15 mouse cellular contexts compared by ENCODE assay signal in the genomic region with DNA sequence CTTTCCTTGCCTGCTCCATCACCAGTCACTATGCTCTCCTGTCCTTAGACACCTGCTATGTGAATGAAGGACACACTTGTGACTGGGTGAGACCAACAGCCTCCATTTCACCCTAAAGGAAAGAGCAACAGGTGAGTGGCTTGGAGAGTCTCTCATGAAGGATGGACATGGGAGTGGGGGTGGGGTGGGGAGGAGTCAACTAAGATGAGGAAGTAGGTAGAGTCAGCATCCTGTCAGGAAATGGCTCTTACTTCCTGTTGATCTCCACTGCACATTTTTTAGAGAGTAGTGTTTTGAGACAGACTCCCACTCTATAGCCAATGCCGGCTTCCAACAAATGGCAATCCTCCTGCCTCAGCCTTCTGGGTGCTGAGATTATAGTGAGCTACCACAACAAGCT. TPM values are rescaled to one million over a fixed set of nuclear protein-coding genes. Genes with fewer than 3 reads are reported as not detected.
DNase-seq lines count a peak whose midpoint lies in the region; ATAC-seq and TF ChIP-seq lines count a peak whose summit lies in the region.
"Had no signal": no experiment of that assay in that cellular context is flagged by ENCODE, and none has a peak within 500 bp of the region (broad histone marks: within the 10 kb centered on the region; RNA-seq: fewer than 3 reads in every experiment).

No protein-coding gene starts in this region.

- H3K9ac ChIP-seq in kidney, embryonic 16.5 days (replicated peaks; ENCODE audit: low read length), result no peak overlapping the region
- H3K9ac ChIP-seq in kidney, embryonic 15.5 days, result no peak overlapping the region

- no peaks in the 10 kb centered on the region for H3K9me3 ChIP-seq in kidney, embryonic 16.5 days (ENCODE audit: low read length)
- H3K9me3 ChIP-seq in kidney, embryonic 15.5 days (replicated peaks), result no peaks in the 10 kb centered on the region
- H3K9me3 ChIP-seq: G1E had no signal

- no peak for TF ChIP-seq CTCF in spleen, adult 2 months (IDR thresholded peaks at IDR 0.05; ENCODE audit: extremely low read depth, insufficient read depth, insufficient read length, insufficient replicate concordance)

- WGBS in spleen, adult 2 months, result 10% methylated on average over 1 of the region's 1 CpGs
- WGBS in kidney, embryonic 16.5 days, result 82% methylated on average over 1 of the region's 1 CpGs
- 83% methylated on average over 1 of the region's 1 CpGs for WGBS in kidney, embryonic 15.5 days

- peaks cover 17% of the 10 kb centered on the region; the same call in 1 of the 2 replicates for H3K4me1 ChIP-seq in spleen, adult 2 months (ENCODE audit: control insufficient read depth, insufficient read depth, insufficient read length)
- no peaks in the 10 kb centered on the region for H3K4me1 ChIP-seq in kidney, embryonic 16.5 days (ENCODE audit: insufficient read depth, low read length)
- no peaks in the 10 kb centered on the region for H3K4me1 ChIP-seq in kidney, embryonic 15.5 days

- no peaks in the 10 kb centered on the region for H3K36me3 ChIP-seq in spleen, adult 2 months (ENCODE audit: control insufficient read depth, insufficient read depth, low read length)
- H3K36me3 ChIP-seq in kidney, embryonic 16.5 days (ENCODE audit: insufficient read depth, low read length), result no peaks in the 10 kb centered on the region
- no peaks in the 10 kb centered on the region for H3K36me3 ChIP-seq in kidney, embryonic 15.5 days
- H3K36me3 ChIP-seq: G1E had no signal

- no peak overlapping the region for H3K4me3 ChIP-seq in spleen, adult 2 months (ENCODE audit: extremely low read depth, insufficient read depth, insufficient read length)
- no peak overlapping the region for H3K4me3 ChIP-seq in kidney, embryonic 16.5 days (ENCODE audit: low read length)
- no peak overlapping the region for H3K4me3 ChIP-seq in kidney, embryonic 15.5 days (replicated peaks)

- H3K27ac ChIP-seq in spleen, adult 2 months (ENCODE audit: insufficient read depth, low read length), result peak overlapping the region; percentile 92
- no peak overlapping the region for H3K27ac ChIP-seq in kidney, embryonic 16.5 days (ENCODE audit: low read length)
- H3K27ac ChIP-seq in kidney, embryonic 15.5 days, result no peak overlapping the region

- no peaks in the 10 kb centered on the region for H3K27me3 ChIP-seq in spleen, adult 2 months (ENCODE audit: control insufficient read depth, insufficient read depth, low read length)
- no peaks in the 10 kb centered on the region for H3K27me3 ChIP-seq in kidney, embryonic 16.5 days (ENCODE audit: insufficient read depth, low read length)
- no peaks in the 10 kb centered on the region for H3K27me3 ChIP-seq in kidney, embryonic 15.5 days

- H3K4me2 ChIP-seq in kidney, embryonic 16.5 days (replicated peaks; ENCODE audit: low read depth, low read length), result no peak overlapping the region
- H3K4me2 ChIP-seq in kidney, embryonic 15.5 days, result no peak overlapping the region

- ATAC-seq in common myeloid progenitor, adult 5-6 weeks (replicated peaks; ENCODE audit: low read depth, poor library complexity, severe bottlenecking), result peak; percentile 47
- peak; percentile 76 for ATAC-seq in monocyte, adult 5-6 weeks (replicated peaks; ENCODE audit: insufficient number of reproducible peaks, low FRiP score, low TSS enrichment, poor library complexity, severe bottlenecking)
- ATAC-seq in kidney, embryonic 16.5 days (ENCODE audit: low FRiP score, low TSS enrichment), result no peak
- no peak for ATAC-seq in kidney, embryonic 15.5 days (replicated peaks; ENCODE audit: low FRiP score)

- peak; percentile 47 for TF ChIP-seq POLR2A in spleen, adult 2 months (IDR thresholded peaks at IDR 0.05; ENCODE audit: low read depth, low read length)

- peak; percentile 69 to 75 for DNase-seq in spleen, adult 2 months (ENCODE audit: low read depth in 1 of 2, low spot score in 2 of 2)
- no peak for DNase-seq in spleen, adult 12 weeks (ENCODE audit: low spot score)
- DNase-seq in thymus, postnatal 4 days, result peak; percentile 36
- no peak for DNase-seq in left cerebral cortex, adult 9 months (ENCODE audit: low spot score in 2 of 2)
- DNase-seq: gastrocnemius, postnatal 14 days; kidney, adult 2 months; retina, postnatal 1 day had no signal

RNA-seq across cellular contexts. Expression of gene Btnl2, which starts 0.3 kb away (rescaled TPM):
- 4.1 and 4.4 TPM in 2 replicates for polyA plus RNA-seq in spleen, adult 2 months (2012; rRNA removed)
- total RNA-seq in common myeloid progenitor, adult 5-6 weeks (2017), result not detected in 2 replicates
- 0.76 TPM in 1 of 3 replicates, not detected in the others for total RNA-seq in monocyte, adult 5-6 weeks (2017)
- not detected in 2 replicates for polyA plus RNA-seq in kidney, embryonic 16.5 days (2015; fragmentation: Nextera tagmentation; extraction: Ambion mirVana)
- polyA plus RNA-seq in kidney, embryonic 15.5 days (2015; fragmentation: Nextera tagmentation; extraction: Ambion mirVana), result 0.08 and 0.16 TPM in 2 replicates
- polyA plus RNA-seq: G1E; limb, embryonic 11.5 days had no signal

RNA-seq across cellular contexts. Expression of gene Btnl1, which starts 22.0 kb away (rescaled TPM):
- 0.35 and 0.56 TPM in 2 replicates for polyA plus RNA-seq in spleen, adult 2 months (2012; rRNA removed)
- not detected in 2 replicates for total RNA-seq in common myeloid progenitor, adult 5-6 weeks (2017)
- total RNA-seq in monocyte, adult 5-6 weeks (2017), result 0.19 TPM in 1 of 3 replicates, not detected in the others
- not detected in 2 replicates for polyA plus RNA-seq in kidney, embryonic 16.5 days (2015; fragmentation: Nextera tagmentation; extraction: Ambion mirVana)
- polyA plus RNA-seq in kidney, embryonic 15.5 days (2015; fragmentation: Nextera tagmentation; extraction: Ambion mirVana), result not detected in 2 replicates
- total RNA-seq: gastrocnemius, postnatal 14 days; heart, postnatal 10 days had no signal
- polyA plus RNA-seq: G1E; kidney, adult 2 months; limb, embryonic 11.5 days; lung, embryonic 16.5 days had no signal

RNA-seq across cellular contexts. Expression of gene H2-Eb2, which starts 29.5 kb away (rescaled TPM):
- 11.4 and 13.5 TPM in 2 replicates for polyA plus RNA-seq in spleen, adult 2 months (2012; rRNA removed)
- total RNA-seq in common myeloid progenitor, adult 5-6 weeks (2017), result not detected in 2 replicates
- 4.9 to 11.5 TPM (median 8.6 TPM) in 3 replicates for total RNA-seq in monocyte, adult 5-6 weeks (2017)
- polyA plus RNA-seq in kidney, embryonic 16.5 days (2015; fragmentation: Nextera tagmentation; extraction: Ambion mirVana), result 0.04 TPM in 1 of 2 replicates, not detected in the other
- not detected in 2 replicates for polyA plus RNA-seq in kidney, embryonic 15.5 days (2015; fragmentation: Nextera tagmentation; extraction: Ambion mirVana)
- total RNA-seq: gastrocnemius, postnatal 14 days; heart, postnatal 10 days had no signal
- polyA plus RNA-seq: G1E had no signal

RNA-seq across cellular contexts. Expression of gene BC051142, which starts 43.7 kb away (rescaled TPM):
- 1.1 and 1.8 TPM in 2 replicates for polyA plus RNA-seq in spleen, adult 2 months (2012; rRNA removed)
- 4.2 and 6.4 TPM in 2 replicates for total RNA-seq in common myeloid progenitor, adult 5-6 weeks (2017)
- total RNA-seq in monocyte, adult 5-6 weeks (2017), result 2.6 to 4.7 TPM in 2 of 3 replicates, not detected in the other
- polyA plus RNA-seq in kidney, embryonic 16.5 days (2015; fragmentation: Nextera tagmentation; extraction: Ambion mirVana), result 0.23 and 0.74 TPM in 2 replicates
- 0.32 and 0.77 TPM in 2 replicates for polyA plus RNA-seq in kidney, embryonic 15.5 days (2015; fragmentation: Nextera tagmentation; extraction: Ambion mirVana)
- total RNA-seq: heart, postnatal 10 days had no signal
- polyA plus RNA-seq: G1E had no signal

RNA-seq across cellular contexts. Expression of gene H2-Eb1, which starts 49.3 kb away (rescaled TPM):
- polyA plus RNA-seq in spleen, adult 2 months (2012; rRNA removed), result 1,025 and 1,109 TPM in 2 replicates
- 17.3 and 17.9 TPM in 2 replicates for total RNA-seq in common myeloid progenitor, adult 5-6 weeks (2017)
- total RNA-seq in monocyte, adult 5-6 weeks (2017), result 415 to 638 TPM (median 573 TPM) in 3 replicates
- polyA plus RNA-seq in kidney, embryonic 16.5 days (2015; fragmentation: Nextera tagmentation; extraction: Ambion mirVana), result 7.8 and 8.4 TPM in 2 replicates
- 6.2 and 6.9 TPM in 2 replicates for polyA plus RNA-seq in kidney, embryonic 15.5 days (2015; fragmentation: Nextera tagmentation; extraction: Ambion mirVana)
- total RNA-seq: G1E had no signal
- polyA plus RNA-seq: G1E had no signal

Comparison
In these comparisons a context has a peak if more than half of its experiments do, and no peak if none do; other contexts are left out.
1. DNase-seq: peak in spleen, adult 2 months (2 of 2) and thymus, postnatal 4 days (single experiment); none in spleen, adult 12 weeks (single experiment) and left cerebral cortex, adult 9 months (0 of 2).
2. ATAC-seq: peak in common myeloid progenitor, adult 5-6 weeks (single experiment) and monocyte, adult 5-6 weeks (single experiment); none in kidney, embryonic 16.5 days (single experiment) and kidney, embryonic 15.5 days (single experiment).
3. RNA of gene H2-Eb2, which starts 29.5 kb away (polyA plus RNA-seq): 11.4 to 13.5 TPM in spleen, adult 2 months; 0.04 TPM in kidney, embryonic 16.5 days and not detected in kidney, embryonic 15.5 days; every median in the first group is over 10 times any median in the second.